Mouse (Mus musculus): ENCODE data around the gene Sdccag8. TPM values are rescaled to one million over a fixed set of nuclear protein-coding genes. Genes with fewer than 3 reads are reported as not detected.

Sdccag8 gene
- polyA plus RNA-seq, 1 experiment from 2014 or later: 17.2 TPM

GRCm38 (mm10) chr1:176962894-176963293, 148.4 kb downstream of the Sdccag8 start:
- Histone ChIP-seq H3K27ac (no peak overlapping the region), H3K9me3 (no peaks in the 10 kb centered on the region), H3K4me3 (no peak overlapping the region), H3K4me1 (peaks cover 12% of the 10 kb centered on the region; the same call in 1 of the 2 replicates), H3K36me3 (replicated peaks) (no peaks in the 10 kb centered on the region), H3K27me3 (ENCODE audit: poor library complexity, severe bottlenecking) (no peaks in the 10 kb centered on the region)
- DNase-seq (ENCODE audit: extremely low spot score, low spot score): no peak
- 70% methylated on average over 5 of the region's 5 CpGs for WGBS

GRCm38 (mm10) chr1:176967299-176967698, 152.8 kb downstream of the Sdccag8 start:
- WGBS: 87% methylated on average over 3 of the region's 3 CpGs
- H3K27me3 ChIP-seq (ENCODE audit: poor library complexity, severe bottlenecking): no peaks in the 10 kb centered on the region

GRCm38 (mm10) chr1:176970635-176971478, 156.4 kb downstream of the Sdccag8 start:
- H3K4me3 ChIP-seq: no peak overlapping the region
- H3K27ac ChIP-seq: 0 out of 2 replicates have a peak overlapping the region, but pooled peaks have one; percentile 37
- no peaks in the 10 kb centered on the region for H3K27me3 ChIP-seq (ENCODE audit: poor library complexity, severe bottlenecking)
- DNase-seq (ENCODE audit: extremely low spot score, low spot score): no peak
- H3K9me3 ChIP-seq: no peaks in the 10 kb centered on the region
- no peaks in the 10 kb centered on the region for H3K36me3 ChIP-seq (replicated peaks)
- WGBS: 84% methylated on average over 16 of the region's 16 CpGs
- peaks cover 9% of the 10 kb centered on the region; the same call in 1 of the 2 replicates for H3K4me1 ChIP-seq

More at GRCm38 (mm10) chr1:176967299-176967698, 152.8 kb downstream of the Sdccag8 start:
- Histone ChIP-seq H3K4me3 (no peak overlapping the region), H3K9me3 (no peaks in the 10 kb centered on the region), H3K4me1 (peaks cover 14% of the 10 kb centered on the region; the same call in 1 of the 2 replicates), H3K36me3 (replicated peaks) (no peaks in the 10 kb centered on the region), H3K27ac (no peak overlapping the region)
- DNase-seq (ENCODE audit: extremely low spot score, low spot score): no peak

- no peaks in the 10 kb centered on the region for H3K36me3 ChIP-seq (replicated peaks)
- peaks cover 9% of the 10 kb centered on the region; the same call in 1 of the 2 replicates for H3K4me1 ChIP-seq
- no peaks in the 10 kb centered on the region for H3K9me3 ChIP-seq
- no peaks in the 10 kb centered on the region for H3K27me3 ChIP-seq (ENCODE audit: poor library complexity, severe bottlenecking)
- no peak overlapping the region for H3K4me3 ChIP-seq
- no peak for DNase-seq (ENCODE audit: extremely low spot score, low spot score)
- WGBS: 93% methylated on average over 4 of the region's 4 CpGs
- no peak overlapping the region for H3K27ac ChIP-seq
Measured at GRCm38 (mm10) chr1:176971479-176971797, 157.0 kb downstream of the Sdccag8 start.

- no peaks in the 10 kb centered on the region for H3K36me3 ChIP-seq (replicated peaks)
- 86% methylated on average over 6 of the region's 6 CpGs for WGBS
- no peak for DNase-seq (ENCODE audit: extremely low spot score, low spot score)
- H3K4me1 ChIP-seq: 0 out of 2 replicates have a peak, but pooled peaks cover 5% of the 10 kb centered on the region
- H3K4me3 ChIP-seq: no peak overlapping the region
- H3K27ac ChIP-seq: no peak overlapping the region
- no peaks in the 10 kb centered on the region for H3K27me3 ChIP-seq (ENCODE audit: poor library complexity, severe bottlenecking)
- no peaks in the 10 kb centered on the region for H3K9me3 ChIP-seq
Measured at GRCm38 (mm10) chr1:176973356-176974088, 159.1 kb downstream of the Sdccag8 start.

DNA sequence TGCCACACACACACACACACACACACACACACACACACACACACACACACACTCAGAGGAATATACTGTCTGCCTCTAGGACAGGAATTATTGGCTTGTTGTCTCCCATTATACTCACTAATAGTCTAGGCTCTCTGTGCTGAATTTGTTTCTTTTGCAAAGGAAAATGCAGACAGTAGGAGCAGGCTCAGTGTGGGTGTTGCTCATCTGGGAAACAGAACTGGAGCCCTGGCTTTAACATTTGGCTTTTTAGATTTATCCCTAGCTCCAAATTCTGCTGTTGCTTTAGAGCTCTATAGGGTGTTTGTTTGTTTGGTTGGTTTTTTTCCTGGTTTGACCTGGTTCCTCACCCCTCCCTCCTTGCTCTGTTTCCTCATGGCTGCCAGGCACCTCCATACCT, 164.8 kb downstream of the Sdccag8 start:
- Histone ChIP-seq H3K27me3 (ENCODE audit: poor library complexity, severe bottlenecking) (no peaks in the 10 kb centered on the region), H3K27ac (no peak overlapping the region), H3K4me1 (peaks cover 24% of the 10 kb centered on the region), H3K9me3 (no peaks in the 10 kb centered on the region), H3K36me3 (replicated peaks) (no peaks in the 10 kb centered on the region), H3K4me3 (no peak overlapping the region)
- DNase-seq (ENCODE audit: extremely low spot score, low spot score): no peak

DNA sequence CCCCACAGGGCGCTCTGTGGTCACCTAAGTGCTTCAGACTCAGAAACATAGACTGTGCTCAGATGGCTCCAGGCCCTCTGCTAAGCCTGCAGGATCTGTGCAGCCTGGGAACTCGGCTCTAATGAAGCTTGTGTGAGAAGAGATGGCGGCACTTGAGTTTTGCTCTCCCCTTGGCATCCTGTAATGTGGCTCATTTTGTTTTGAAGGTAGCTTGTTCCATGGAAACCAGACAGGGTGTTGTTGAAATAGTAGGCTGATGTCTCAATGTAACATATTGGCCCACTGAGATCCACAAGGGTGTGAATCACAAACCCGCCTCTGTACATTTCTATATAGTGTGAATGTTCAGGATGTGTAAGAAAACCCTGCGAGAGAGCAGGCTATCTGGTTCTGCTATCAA, 165.7 kb downstream of the Sdccag8 start:
- H3K36me3 ChIP-seq (replicated peaks): no peaks in the 10 kb centered on the region
- H3K9me3 ChIP-seq: no peaks in the 10 kb centered on the region
- H3K27ac ChIP-seq: no peak overlapping the region
- H3K4me3 ChIP-seq: no peak overlapping the region
- peaks cover 30% of the 10 kb centered on the region for H3K4me1 ChIP-seq
- whole genome bisulfite sequencing: 86% methylated on average over 5 of the region's 5 CpGs
- no peak for DNase-seq (ENCODE audit: extremely low spot score, low spot score)
- H3K27me3 ChIP-seq (ENCODE audit: poor library complexity, severe bottlenecking): no peaks in the 10 kb centered on the region

GRCm38 (mm10) chr1:176980801-176981400, 166.4 kb downstream of the Sdccag8 start:
- Histone ChIP-seq H3K27me3 (ENCODE audit: poor library complexity, severe bottlenecking) (no peaks in the 10 kb centered on the region), H3K9me3 (no peaks in the 10 kb centered on the region), H3K4me3 (no peak overlapping the region), H3K36me3 (replicated peaks) (no peaks in the 10 kb centered on the region), H3K27ac (peak overlapping the region; percentile 30; the same call in 1 of the 2 replicates), H3K4me1 (peaks cover 37% of the 10 kb centered on the region)
- no peak for DNase-seq (ENCODE audit: extremely low spot score, low spot score)
- 78% methylated on average over 10 of the region's 10 CpGs for WGBS

- Histone ChIP-seq H3K4me3 (no peak overlapping the region), H3K4me1 (peaks cover 44% of the 10 kb centered on the region), H3K9me3 (no peaks in the 10 kb centered on the region), H3K27me3 (ENCODE audit: poor library complexity, severe bottlenecking) (no peaks in the 10 kb centered on the region), H3K36me3 (replicated peaks) (no peaks in the 10 kb centered on the region), H3K27ac (peak overlapping the region; percentile 30; the same call in 1 of the 2 replicates)
- DNase-seq (ENCODE audit: extremely low spot score, low spot score): no peak
- 68% methylated on average over 2 of the region's 2 CpGs for WGBS
Measured at GRCm38 (mm10) chr1:176981511-176981910, 167.1 kb downstream of the Sdccag8 start.

GRCm38 (mm10) chr1:176982671-176983070, 168.2 kb downstream of the Sdccag8 start:
- 91% methylated on average over 8 of the region's 8 CpGs for WGBS
- H3K4me1 ChIP-seq: peaks cover 50% of the 10 kb centered on the region
- H3K4me3 ChIP-seq: no peak overlapping the region
- H3K36me3 ChIP-seq (replicated peaks): no peaks in the 10 kb centered on the region
- no peaks in the 10 kb centered on the region for H3K27me3 ChIP-seq (ENCODE audit: poor library complexity, severe bottlenecking)
- no peak for DNase-seq (ENCODE audit: extremely low spot score, low spot score)
- no peaks in the 10 kb centered on the region for H3K9me3 ChIP-seq
- no peak overlapping the region for H3K27ac ChIP-seq

GRCm38 (mm10) chr1:176985691-176986090, 171.2 kb downstream of the Sdccag8 start:
- WGBS: 77% methylated on average over 6 of the region's 6 CpGs
- H3K4me1 ChIP-seq: peaks cover 57% of the 10 kb centered on the region
- no peaks in the 10 kb centered on the region for H3K9me3 ChIP-seq

DNA sequence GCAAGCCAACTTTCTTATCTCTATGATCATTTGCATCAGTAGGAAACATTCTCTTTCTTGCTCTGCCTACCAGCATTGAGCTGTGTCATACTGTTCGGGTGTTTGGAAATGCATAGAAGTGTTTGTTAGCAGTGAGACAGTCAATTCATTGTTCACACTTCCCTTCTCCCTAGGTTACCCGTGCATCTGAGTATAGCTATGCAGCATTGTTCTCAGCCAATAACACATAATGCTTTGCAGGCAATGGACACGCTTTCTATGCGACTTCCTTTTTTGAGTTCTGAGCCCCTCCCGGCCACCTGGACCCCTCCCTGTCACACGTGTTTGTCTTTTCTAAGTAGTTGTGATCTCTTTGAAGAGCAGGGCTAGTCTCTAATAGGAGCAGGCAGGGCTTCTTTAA, 171.8 kb downstream of the Sdccag8 start:
- peaks cover 57% of the 10 kb centered on the region for H3K4me1 ChIP-seq
- DNase-seq (ENCODE audit: extremely low spot score, low spot score): no peak
- H3K4me3 ChIP-seq: no peak overlapping the region
- H3K27me3 ChIP-seq (ENCODE audit: poor library complexity, severe bottlenecking): no peaks in the 10 kb centered on the region
- no peaks in the 10 kb centered on the region for H3K9me3 ChIP-seq
- no peaks in the 10 kb centered on the region for H3K36me3 ChIP-seq (replicated peaks)
- 0 out of 2 replicates have a peak overlapping the region, but pooled peaks have one; percentile 8 for H3K27ac ChIP-seq
- 60% methylated on average over 6 of the region's 6 CpGs for WGBS

More at GRCm38 (mm10) chr1:176985691-176986090, 171.2 kb downstream of the Sdccag8 start:
- H3K4me3 ChIP-seq: no peak overlapping the region
- no peaks in the 10 kb centered on the region for H3K36me3 ChIP-seq (replicated peaks)
- H3K27ac ChIP-seq: peak overlapping the region; percentile 60
- DNase-seq (ENCODE audit: extremely low spot score, low spot score): no peak
- H3K27me3 ChIP-seq (ENCODE audit: poor library complexity, severe bottlenecking): no peaks in the 10 kb centered on the region

Data from forebrain, embryonic 10.5 days (tissue).